Mouse (Mus musculus) CH12.LX (cell line): ENCODE data around the gene Parp3. TPM values are rescaled to one million over a fixed set of nuclear protein-coding genes. Genes with fewer than 3 reads are reported as not detected.

Source experiments
- DNase-seq: peaks from one replicate; pipeline ENCODE4 v3.0.0-alpha.2; 2013; ENCODE audit errors: extremely low read depth
- H3K27ac ChIP-seq: 2 replicates; pipeline ENCODE4 v1.5.1; 2012; ENCODE audit warnings: low read depth, mild to moderate bottlenecking, control low read depth, moderate library complexity; ENCODE audit not compliant: insufficient read depth
- H3K27me3 ChIP-seq: replicated peaks from 2 replicates; pipeline ENCODE3; 2012; ENCODE audit warnings: inconsistent platforms
- H3K36me3 ChIP-seq, 2 experiments: replicated peaks in 1 of 2; 2 replicates each; pipeline versions ENCODE3 to v1.6.1; 2012; ENCODE audit warnings: inconsistent platforms in 1 of 2, low read length in 1 of 2, mild to moderate bottlenecking in 1 of 2, mixed read lengths in 1 of 2, moderate library complexity in 1 of 2; ENCODE audit not compliant: control insufficient read depth in 1 of 2, insufficient read depth in 1 of 2
- H3K4me1 ChIP-seq, 2 experiments: 2 replicates each; pipeline ENCODE4 v1.6.1; 2012; ENCODE audit warnings: inconsistent platforms in 1 of 2, moderate library complexity in 1 of 2; ENCODE audit not compliant: insufficient read depth in 2 of 2, control insufficient read depth in 1 of 2
- H3K4me2 ChIP-seq: 2 replicates; pipeline ENCODE4 v1.6.1; 2012; ENCODE audit warnings: low read depth, mild to moderate bottlenecking, control low read depth; ENCODE audit not compliant: poor library complexity, insufficient read depth, severe bottlenecking
- H3K4me3 ChIP-seq, 3 experiments: fragments of 150-350 bp in 1 of 3; sonication (generic) in 1 of 3; replicated peaks in 1 of 3; 2 replicates each; pipeline versions ENCODE3 to v1.5.1; 2011 to 2012; ENCODE audit warnings: low read depth in 2 of 3, low read length in 2 of 3, mild to moderate bottlenecking in 2 of 3, moderate library complexity in 2 of 3, control low read depth in 1 of 3, improper control_type of control experiment in 1 of 3, inconsistent platforms in 1 of 3, mixed read lengths in 1 of 3; ENCODE audit not compliant: poor library complexity in 1 of 3
- H3K79me2 ChIP-seq: replicated peaks from 2 replicates; pipeline ENCODE4 v1.6.1; 2012; ENCODE audit warnings: mild to moderate bottlenecking, moderate library complexity; ENCODE audit not compliant: control insufficient read depth, poor library complexity, insufficient read depth, severe bottlenecking; ENCODE audit errors: extremely low read depth
- H3K9ac ChIP-seq: 2 replicates; pipeline ENCODE4 v1.6.1; 2012; ENCODE audit warnings: low read depth, mild to moderate bottlenecking, control low read depth, moderate library complexity; ENCODE audit not compliant: insufficient read depth
- H3K9me3 ChIP-seq: replicated peaks from 2 replicates; pipeline ENCODE3; 2012; ENCODE audit warnings: low read length, inconsistent platforms, mixed read lengths
- BHLHE40 ChIP-seq: IDR thresholded peaks from 2 replicates; pipeline ENCODE4 v1.6.1; 2011; ENCODE audit warnings: mild to moderate bottlenecking, low read depth, low read length, improper control_type of control experiment
- CTCF ChIP-seq, 2 experiments: IDR thresholded peaks in 1 of 2; conservative IDR thresholded peaks in 1 of 2; 2 replicates each; pipeline ENCODE4 v1.5.1; 2011 to 2012; ENCODE audit warnings: low read depth in 2 of 2, low read length in 2 of 2, improper control_type of control experiment in 1 of 2, inconsistent platforms in 1 of 2, mild to moderate bottlenecking in 1 of 2, moderate library complexity in 1 of 2
- EP300 ChIP-seq: IDR thresholded peaks from 2 replicates; pipeline ENCODE4 v1.6.1; 2011; ENCODE audit warnings: low read length, improper control_type of control experiment
- ETS1 ChIP-seq: conservative IDR thresholded peaks from 2 replicates; pipeline ENCODE4 v1.6.1; 2012; ENCODE audit warnings: low read depth, mild to moderate bottlenecking, inconsistent platforms, low read length, improper control_type of control experiment, moderate library complexity
- IRF4 ChIP-seq: IDR thresholded peaks from 2 replicates; pipeline ENCODE4 v1.6.1; 2014; ENCODE audit warnings: low read depth, mild to moderate bottlenecking, inconsistent platforms, low read length, improper control_type of control experiment
- MAFK ChIP-seq: IDR thresholded peaks from 2 replicates; pipeline ENCODE4 v1.6.1; 2011; ENCODE audit warnings: low read length, improper control_type of control experiment; ENCODE audit not compliant: insufficient replicate concordance
- MAZ ChIP-seq: IDR thresholded peaks from 2 replicates; pipeline ENCODE4 v1.6.1; 2012; ENCODE audit warnings: low read depth, mild to moderate bottlenecking, inconsistent platforms, low read length, improper control_type of control experiment, moderate library complexity
- MEF2A ChIP-seq: IDR thresholded peaks from 2 replicates; pipeline ENCODE4 v1.6.1; 2014; ENCODE audit warnings: low read depth, mild to moderate bottlenecking, inconsistent platforms, low read length, improper control_type of control experiment, borderline replicate concordance
- MXI1 ChIP-seq: IDR thresholded peaks from 2 replicates; pipeline ENCODE4 v1.6.1; 2011; ENCODE audit warnings: mild to moderate bottlenecking, low read depth, low read length, improper control_type of control experiment
- MYC ChIP-seq: IDR thresholded peaks from 2 replicates; pipeline ENCODE4 v1.6.1; 2011; ENCODE audit warnings: low read depth, mild to moderate bottlenecking, improper control_type of control experiment, low read length
- NELFE ChIP-seq: IDR thresholded peaks from 2 replicates; pipeline ENCODE4 v1.6.1; 2011; ENCODE audit warnings: low read depth, low read length, improper control_type of control experiment
- POLR2AphosphoS2 ChIP-seq: IDR thresholded peaks from 2 replicates; pipeline ENCODE4 v1.6.1; 2011; ENCODE audit warnings: low read depth, low read length, improper control_type of control experiment
- SMC3 ChIP-seq: IDR thresholded peaks from 2 replicates; pipeline ENCODE4 v1.6.1; 2011; ENCODE audit warnings: low read depth, low read length, improper control_type of control experiment
- TBP ChIP-seq: conservative IDR thresholded peaks from 2 replicates; pipeline ENCODE4 v1.6.1; 2011; ENCODE audit warnings: low read depth, low read length, improper control_type of control experiment
- UBTF ChIP-seq: IDR thresholded peaks from 2 replicates; pipeline ENCODE4 v1.6.1; 2012; ENCODE audit warnings: low read depth, mild to moderate bottlenecking, inconsistent platforms, low read length, improper control_type of control experiment, moderate library complexity
- USF1 ChIP-seq: IDR thresholded peaks from 2 replicates; pipeline ENCODE4 v1.6.1; 2014; ENCODE audit warnings: low read depth, mild to moderate bottlenecking, inconsistent platforms, low read length, improper control_type of control experiment
- USF2 ChIP-seq: conservative IDR thresholded peaks from 2 replicates; pipeline ENCODE4 v1.6.1; 2011; ENCODE audit warnings: low read depth, low read length, improper control_type of control experiment
- ZKSCAN1 ChIP-seq: IDR thresholded peaks from 2 replicates; pipeline ENCODE4 v1.6.1; 2012; ENCODE audit warnings: low read depth, inconsistent platforms, low read length, improper control_type of control experiment, borderline replicate concordance
- dilution Hi-C: fragments of 300-500 bp; cut with MboI; formaldehyde crosslinking; loops from 2 replicates; pipeline ENCODE4 v1.14.3; 2020; ENCODE audit warnings: low sequenced_read_pairs; ENCODE audit not compliant: extremely low pct_unique_long_range_greater_than_20kb, extremely low pct_ligation_motif_present
- in situ Hi-C: fragments of 300-500 bp; cut with MboI; formaldehyde crosslinking; loops from 3 replicates; pipeline ENCODE4 v1.14.3; 2019; ENCODE audit warnings: low sequenced_read_pairs, low pct_ligation_motif_present, low pct_unique_long_range_greater_than_20kb, mixed read lengths
- polyA plus RNA-seq: library from polyadenylated mRNA; unstranded; fragments of >175 nt; gene quantifications from 2 replicates; pipeline ENCODE4 v1.2.1, GENCODE M21; 2012; ENCODE audit warnings: low read depth; ENCODE audit not compliant: insufficient read length
- total RNA-seq, 2 experiments: library from RNA; depleted of rRNA; stranded (reverse); fragments of 300-350 nt in 1 of 2; fragments of >200 nt in 1 of 2; gene quantifications; 2 replicates each; pipeline ENCODE4 v1.2.3; 2012 to 2014

Parp3 gene
- total and polyA plus RNA-seq, 3 experiments = 10.3 to 24.6 (median 12.9) TPM

GRCm38 (mm10) chr9:106504246-106504645 lies 27.5 kb upstream of the Parp3 start:
- Histone ChIP-seq H3K4me3 (no peak overlapping the region), H3K4me2 (no peak overlapping the region), H3K36me3 (no peaks in the 10 kb centered on the region), H3K79me2 (no peaks in the 10 kb centered on the region), H3K27ac (no peak overlapping the region), H3K27me3 (peaks cover 4% of the 10 kb centered on the region), H3K4me1 (no peaks in the 10 kb centered on the region), H3K9me3 (no peaks in the 10 kb centered on the region), H3K9ac (no peak overlapping the region)
- dilution Hi-C loops = no loop called here
- in situ Hi-C loops = no loop called here
- no peak for DNase-seq
- no peak for TF ChIP-seq ZKSCAN1
- TF ChIP-seq USF2 = no peak
- TF ChIP-seq MYC = no peak
- no peak for TF ChIP-seq MAFK
- no peak for TF ChIP-seq IRF4
- no peak for TF ChIP-seq ETS1
- TF ChIP-seq MEF2A = no peak
- TF ChIP-seq BHLHE40 = no peak
- no peak for TF ChIP-seq USF1
- no peak for TF ChIP-seq UBTF
- TF ChIP-seq TBP = no peak
- no peak for TF ChIP-seq POLR2AphosphoS2
- TF ChIP-seq MXI1 = no peak
- no peak for TF ChIP-seq SMC3

GRCm38 (mm10) chr9:106501846-106502245 lies 25.1 kb upstream of the Parp3 start:
- in situ Hi-C loops (no loop called here), dilution Hi-C loops (no loop called here)
- H3K27ac ChIP-seq = no peak overlapping the region
- H3K27me3 ChIP-seq = no peaks in the 10 kb centered on the region
- no peak for DNase-seq
- H3K79me2 ChIP-seq = no peaks in the 10 kb centered on the region
- H3K9me3 ChIP-seq = no peaks in the 10 kb centered on the region
- no peak overlapping the region for H3K4me3 ChIP-seq
- no peaks in the 10 kb centered on the region for H3K36me3 ChIP-seq
- no peak overlapping the region for H3K4me2 ChIP-seq
- H3K4me1 ChIP-seq = no peaks in the 10 kb centered on the region
- H3K9ac ChIP-seq = no peak overlapping the region
- TF ChIP-seq USF1 = no peak
- TF ChIP-seq EP300 = no peak
- no peak for TF ChIP-seq MAZ
- TF ChIP-seq CTCF (conservative IDR thresholded peaks at IDR 0.05 in 1 of 2, IDR thresholded peaks at IDR 0.05 in 1 of 2; ENCODE audit: low read depth in 2 of 2, low read length in 2 of 2) = no peak
- no peak for TF ChIP-seq ETS1
- no peak for TF ChIP-seq NELFE
- TF ChIP-seq, all 38 proteins: peak for 0
